Mouse (Mus musculus): ENCODE data around the gene Tpmt. TPM values are rescaled to one million over a fixed set of nuclear protein-coding genes. Genes with fewer than 3 reads are reported as not detected.
A peak's percentile ranks its signal among the peaks of the same experiment; 100 is the strongest.

The Tpmt gene
- total RNA-seq (2022) = 1 to 10 TPM; 2.9 to 7.7 (median 4.4) TPM

DNA sequence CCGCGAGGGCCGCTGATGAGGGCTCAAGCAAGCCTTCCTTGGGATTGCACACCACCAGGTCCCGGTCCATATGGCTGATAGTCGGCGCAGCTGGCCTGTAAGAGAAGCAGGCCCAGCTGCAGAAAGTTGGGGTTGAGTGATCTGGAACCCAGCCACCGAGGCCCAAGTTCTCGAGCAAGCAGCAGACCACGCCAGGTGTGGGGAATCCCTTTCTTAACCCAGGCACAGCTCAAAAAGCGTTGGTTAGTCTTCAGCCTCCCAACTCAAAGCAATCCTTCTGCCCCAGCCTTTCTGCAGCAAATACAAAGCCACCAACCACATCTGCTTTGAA lies at the start of gene Tpmt:
TSS of gene Tpmt (minus strand) at position 121 of the 331 bp plus-strand sequence.
- DNase-seq (ENCODE audit: low spot score) = no peak

DNA sequence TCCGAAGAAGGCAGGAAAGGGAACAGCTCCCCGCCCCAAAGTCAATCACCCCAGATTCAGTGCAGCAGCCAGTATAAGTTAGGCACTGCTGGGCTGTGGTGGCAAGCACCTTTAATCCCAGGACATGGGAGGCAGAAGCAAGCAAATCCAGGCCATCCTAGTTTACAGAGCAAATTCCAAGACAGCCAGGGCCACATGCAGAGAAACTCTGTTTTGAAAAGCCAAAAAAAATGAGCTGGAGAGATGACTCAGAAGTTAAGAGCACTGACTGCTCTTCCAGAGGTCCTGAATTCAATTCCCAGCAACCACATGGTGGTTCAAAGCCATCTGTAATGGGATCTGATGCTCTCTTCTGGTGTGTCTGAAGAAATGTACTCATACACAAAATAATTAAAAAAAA lies 49.3 kb upstream of the Tpmt start:
- no peak for DNase-seq (ENCODE audit: low spot score)

DNA sequence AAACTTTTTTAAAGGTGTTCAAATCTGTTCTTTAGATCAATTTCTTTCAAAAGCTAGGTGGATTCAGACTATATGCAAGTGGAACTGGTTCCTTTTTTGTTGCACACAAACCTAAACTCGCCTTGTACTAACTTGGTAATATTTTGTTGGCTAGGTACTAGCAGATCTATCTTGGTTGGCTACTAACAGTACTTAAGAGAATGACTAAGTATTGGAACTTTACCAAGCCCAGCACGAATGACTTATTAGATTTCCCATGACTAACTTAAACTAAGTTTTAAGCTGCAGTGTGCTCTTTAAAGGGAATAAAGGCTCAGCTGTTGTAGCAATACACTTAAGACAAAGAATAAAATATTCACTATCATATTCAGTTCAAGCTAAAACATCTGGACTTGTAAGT lies 44.7 kb upstream of the Tpmt start:
- no peak for DNase-seq (ENCODE audit: low spot score)

DNA sequence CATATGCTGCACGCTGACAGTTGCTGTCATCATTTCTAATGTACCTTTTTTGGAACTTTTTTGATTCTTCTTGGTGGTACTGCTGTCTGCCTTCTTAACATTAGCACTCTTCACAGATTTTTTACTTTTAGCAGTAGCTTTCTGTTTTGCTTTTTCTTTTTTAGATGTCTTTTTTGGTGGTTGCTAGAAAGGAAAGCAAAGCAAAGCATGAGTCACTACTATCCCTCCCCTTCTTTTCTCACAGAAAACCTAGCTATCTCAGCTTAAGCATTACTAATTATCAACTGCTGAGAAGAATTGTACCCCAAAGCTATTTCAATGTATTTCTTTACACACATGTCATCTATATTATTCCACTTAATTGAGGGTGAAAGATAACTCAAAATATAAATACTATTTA lies 43.9 kb upstream of the Tpmt start:
- no peak for DNase-seq (ENCODE audit: low spot score)

DNA sequence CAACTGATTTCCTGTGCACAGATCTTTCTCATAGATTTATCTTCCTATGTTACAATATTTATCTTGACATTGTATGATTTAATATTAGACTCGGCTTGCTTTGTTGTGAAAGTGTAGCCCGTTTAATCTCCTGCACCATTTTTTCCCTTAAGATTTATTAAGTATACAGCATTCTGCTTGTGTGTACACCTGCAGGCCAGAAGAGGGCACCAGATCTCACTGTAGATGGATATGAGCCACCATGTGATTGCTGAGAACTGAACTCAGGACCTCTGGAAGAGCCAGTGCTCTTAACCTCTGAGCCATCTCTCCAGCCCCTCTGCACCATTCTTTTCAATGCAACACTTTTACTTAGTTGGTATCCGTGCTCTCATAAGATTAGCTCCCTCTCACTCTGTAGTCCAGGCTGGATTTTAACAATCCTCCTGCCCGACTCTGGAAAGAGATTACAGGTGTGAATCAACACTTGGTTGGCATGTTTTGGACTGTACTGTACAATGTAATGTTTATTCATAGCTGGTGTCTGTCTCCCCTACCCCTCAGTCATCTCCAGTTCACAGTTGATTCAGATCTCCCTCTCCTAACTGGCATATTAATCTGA lies 36.5 kb upstream of the Tpmt start:
- DNase-seq (ENCODE audit: low spot score) = no peak

DNA sequence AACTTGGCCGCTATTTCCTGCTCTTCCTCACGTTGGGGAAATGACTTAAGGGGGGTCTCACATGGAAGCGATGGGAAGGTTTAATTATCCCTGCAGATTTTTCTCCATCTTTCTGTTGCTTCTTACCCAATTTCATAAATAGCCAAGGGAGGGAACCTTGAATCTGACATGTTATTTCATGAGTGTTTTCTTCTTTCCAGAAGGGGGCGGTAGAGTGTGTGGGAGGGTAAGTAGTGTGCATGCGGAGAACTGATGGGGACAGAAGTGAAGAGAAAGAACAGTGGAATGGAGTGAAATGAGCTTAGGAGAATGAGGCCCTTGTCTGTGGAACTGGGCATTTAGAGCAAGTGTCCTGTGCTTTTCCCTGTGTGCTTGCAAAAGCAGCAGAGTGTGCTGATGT lies 34.3 kb upstream of the Tpmt start:
- no peak for DNase-seq (ENCODE audit: low spot score)

DNA sequence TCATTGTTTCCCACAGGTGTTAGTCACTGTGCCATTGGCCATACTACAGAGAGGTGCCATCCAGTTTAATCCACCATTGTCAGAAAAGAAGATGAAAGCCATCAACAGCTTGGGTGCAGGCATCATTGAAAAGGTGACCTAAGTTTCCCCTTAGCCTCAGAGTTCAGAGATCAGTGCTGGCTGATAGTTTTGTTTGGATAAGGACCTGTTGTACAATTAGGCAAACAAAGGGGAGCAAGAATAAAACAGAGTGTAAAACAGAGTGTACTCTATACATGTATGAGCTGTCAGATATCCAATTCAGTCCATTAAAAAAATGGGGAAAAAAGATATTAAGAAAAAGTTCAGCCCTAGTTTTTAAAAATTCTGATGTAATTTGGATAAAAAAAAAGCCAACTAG lies 32.8 kb upstream of the Tpmt start:
- no peak for DNase-seq (ENCODE audit: low spot score)

DNA sequence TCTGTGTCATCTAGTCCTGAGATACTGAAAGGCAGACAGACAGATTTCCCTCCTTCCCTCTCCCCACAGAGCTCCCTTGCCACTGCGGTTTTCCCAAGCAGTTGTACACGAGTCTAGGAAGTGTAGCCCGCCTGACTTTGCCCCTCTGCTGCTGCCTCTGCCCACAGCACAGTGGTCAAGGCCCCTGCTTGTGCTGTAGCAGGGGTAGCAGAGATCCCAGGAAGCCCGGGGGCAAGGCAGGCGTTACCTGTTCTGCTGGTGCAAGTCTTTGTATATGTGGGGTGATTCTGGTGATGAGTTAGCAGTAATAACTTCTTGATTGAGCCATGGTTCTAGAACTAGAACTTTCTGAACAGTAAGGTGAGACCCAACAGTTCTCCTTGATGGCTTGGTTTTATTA lies 31.6 kb upstream of the Tpmt start:
- DNase-seq (ENCODE audit: low spot score) = no peak

DNA sequence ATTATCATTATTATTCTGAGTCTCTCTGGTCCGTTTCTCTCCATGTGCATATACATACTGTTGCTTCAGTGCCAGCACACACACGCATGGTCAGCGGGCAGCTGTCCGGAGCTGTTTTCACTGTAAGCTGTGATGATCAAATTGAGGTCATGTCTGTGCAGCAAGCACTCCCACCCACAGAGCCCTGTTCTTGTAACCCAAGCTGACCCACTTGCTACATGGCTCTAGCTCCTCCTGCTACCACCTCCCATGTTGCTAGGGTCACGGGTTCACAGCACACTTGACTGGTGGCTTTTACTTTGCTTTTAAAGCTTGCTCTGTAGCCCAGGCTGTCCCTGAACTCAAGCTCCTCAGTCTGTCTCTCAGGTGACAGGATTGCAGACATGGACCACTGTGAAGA lies 27.9 kb upstream of the Tpmt start:
- no peak for DNase-seq (ENCODE audit: low spot score)

DNA sequence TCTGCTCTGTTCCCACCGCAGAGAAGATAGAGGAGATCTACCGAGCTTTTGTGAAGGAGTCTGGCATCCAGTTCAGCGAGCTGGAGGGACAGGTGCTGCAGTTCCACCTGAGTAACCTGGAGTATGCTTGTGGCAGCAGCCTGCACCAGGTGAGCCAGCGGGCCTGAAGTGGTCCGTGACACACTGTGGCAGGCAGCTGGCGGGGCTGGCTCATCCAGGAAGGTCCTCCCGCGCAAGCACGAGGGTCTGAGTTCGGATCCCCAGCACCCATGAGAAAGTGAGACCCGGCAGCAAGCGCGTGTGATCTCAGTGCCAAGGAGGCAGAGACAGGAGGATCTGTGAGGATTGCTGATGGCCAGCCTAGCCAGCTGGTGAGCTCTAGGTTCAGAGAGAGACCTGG lies 27.3 kb upstream of the Tpmt start:
- DNase-seq (ENCODE audit: low spot score) = no peak

DNA sequence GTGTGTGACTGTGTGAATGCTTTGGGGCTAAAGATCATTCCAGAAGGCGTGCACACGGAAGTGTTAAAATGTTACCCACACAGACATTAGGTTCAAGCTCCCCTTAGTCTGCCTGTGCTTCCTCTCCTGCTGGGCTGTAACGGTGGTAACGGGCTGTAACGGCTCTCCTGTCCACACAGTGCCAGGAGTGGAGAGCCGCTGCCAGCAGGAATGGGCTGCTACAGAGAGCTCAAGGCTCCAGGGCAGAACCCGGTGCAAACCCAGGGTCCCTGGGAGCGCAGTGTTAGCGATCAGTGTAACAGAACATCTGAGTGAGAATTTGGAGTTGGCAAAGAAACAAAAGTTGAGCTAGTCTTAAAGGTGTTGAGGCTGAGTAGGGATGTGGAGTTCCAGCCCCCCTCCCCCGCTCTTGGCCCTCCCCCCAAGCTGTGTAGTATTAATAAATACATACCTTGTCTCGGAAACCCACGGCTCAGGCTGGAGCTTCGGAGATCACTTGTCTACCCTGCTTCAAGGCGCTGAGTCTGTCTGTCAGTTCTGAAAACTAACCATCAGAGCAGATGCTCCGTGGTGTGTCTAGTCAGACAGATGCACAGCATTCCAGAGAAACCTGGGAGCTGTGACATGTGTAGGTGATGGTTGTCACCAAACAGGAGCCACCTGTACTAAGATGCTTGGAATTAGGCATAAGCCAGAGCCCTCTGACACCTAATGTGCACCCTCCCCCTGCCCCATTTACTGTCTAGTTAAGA lies 26.0 kb upstream of the Tpmt start:
- DNase-seq (ENCODE audit: low spot score) = no peak

DNA sequence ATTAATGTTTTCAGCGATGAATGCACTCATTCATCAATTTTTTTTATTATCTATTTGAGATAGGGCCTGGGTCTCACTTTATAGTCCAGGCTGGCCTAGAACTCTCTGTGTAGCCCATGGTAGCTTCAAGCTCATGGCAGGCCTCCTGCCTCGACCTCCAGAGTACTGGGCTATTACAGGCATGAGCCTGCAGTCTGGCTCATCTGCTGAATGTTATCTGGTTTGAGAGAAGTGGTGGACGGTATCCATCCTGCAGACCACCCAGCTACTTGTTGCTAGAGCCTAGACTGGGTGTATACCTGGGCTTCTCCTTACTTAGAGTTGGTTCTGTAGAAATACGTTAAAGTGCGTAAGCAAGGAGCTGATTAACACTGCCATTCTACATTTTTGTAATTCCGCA lies 22.5 kb upstream of the Tpmt start:
- no peak for DNase-seq (ENCODE audit: low spot score)

DNA sequence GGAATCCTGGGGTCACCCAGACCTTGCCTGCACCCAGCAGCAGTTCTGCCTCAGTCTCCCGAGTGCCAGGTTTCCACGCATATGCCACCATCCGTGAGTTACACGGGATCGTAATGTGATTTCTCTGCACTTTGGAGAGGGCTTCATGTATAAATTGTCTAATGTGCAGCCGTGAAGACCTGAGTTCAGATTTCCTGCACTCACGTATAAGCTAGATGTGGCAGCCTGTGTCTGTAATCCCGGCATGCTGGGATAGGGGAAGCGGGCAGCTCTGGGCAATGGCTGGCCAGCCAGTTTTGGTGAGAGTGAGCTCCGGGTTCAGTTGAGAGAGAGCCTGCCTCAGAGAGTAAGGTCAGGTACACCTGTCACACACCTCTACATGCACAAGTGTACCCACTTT lies 22.0 kb upstream of the Tpmt start:
- no peak for DNase-seq (ENCODE audit: low spot score)

DNA sequence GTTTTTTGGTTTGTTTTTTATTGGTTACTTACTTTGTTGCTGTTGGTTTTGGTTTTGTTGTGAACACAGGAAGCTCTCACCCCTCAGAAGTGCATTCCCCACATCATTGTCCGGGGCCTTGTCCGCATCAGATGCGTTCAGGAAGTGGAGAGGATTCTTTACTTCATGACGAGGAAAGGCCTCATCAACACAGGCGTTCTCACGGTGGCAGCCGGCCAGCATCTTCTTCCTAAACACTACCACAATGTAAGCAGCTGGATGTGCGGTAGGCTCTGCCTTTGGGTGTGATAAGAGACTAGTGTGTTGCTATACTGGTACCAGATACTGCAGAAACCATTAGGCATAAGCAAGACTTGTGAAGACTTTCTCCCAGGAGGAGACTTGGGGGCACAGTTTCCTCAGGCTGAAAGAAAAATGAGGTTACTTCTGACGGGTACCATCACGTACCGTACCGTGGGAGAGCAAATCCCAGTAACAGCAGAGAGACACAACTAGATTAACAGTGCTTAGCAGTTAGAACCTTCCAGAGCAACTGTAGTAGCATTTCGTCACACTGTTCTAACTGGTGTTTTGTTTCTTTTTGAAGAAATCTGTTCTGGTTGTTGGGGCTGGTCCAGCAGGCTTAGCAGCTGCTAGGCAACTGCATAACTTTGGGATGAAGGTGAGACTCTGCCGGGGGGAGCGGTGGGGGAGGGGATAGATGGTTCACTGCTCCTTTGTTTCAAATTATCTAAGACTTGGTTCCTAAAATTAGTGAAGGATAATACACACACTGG lies 19.6 kb upstream of the Tpmt start:
- no peak for DNase-seq (ENCODE audit: low spot score)

DNA sequence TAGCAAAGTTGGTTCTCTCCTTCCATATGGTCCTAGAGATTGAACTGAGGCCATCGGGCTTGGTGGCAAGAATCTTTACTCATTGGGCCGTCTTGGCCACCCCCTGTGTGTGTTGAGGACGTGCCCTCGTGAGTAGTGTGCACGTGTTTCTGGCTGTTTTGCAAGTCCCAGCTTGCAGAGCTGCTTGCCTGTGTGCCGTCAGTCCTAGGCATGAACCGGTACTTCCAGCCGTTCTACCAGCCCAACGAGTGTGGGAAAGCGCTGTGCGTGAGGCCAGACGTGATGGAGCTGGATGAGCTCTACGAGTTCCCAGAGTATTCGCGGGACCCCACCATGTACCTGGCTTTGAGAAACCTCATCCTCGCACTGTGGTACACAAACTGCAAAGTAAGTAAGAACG lies 18.2 kb upstream of the Tpmt start:
- DNase-seq (ENCODE audit: low spot score) = no peak

DNA sequence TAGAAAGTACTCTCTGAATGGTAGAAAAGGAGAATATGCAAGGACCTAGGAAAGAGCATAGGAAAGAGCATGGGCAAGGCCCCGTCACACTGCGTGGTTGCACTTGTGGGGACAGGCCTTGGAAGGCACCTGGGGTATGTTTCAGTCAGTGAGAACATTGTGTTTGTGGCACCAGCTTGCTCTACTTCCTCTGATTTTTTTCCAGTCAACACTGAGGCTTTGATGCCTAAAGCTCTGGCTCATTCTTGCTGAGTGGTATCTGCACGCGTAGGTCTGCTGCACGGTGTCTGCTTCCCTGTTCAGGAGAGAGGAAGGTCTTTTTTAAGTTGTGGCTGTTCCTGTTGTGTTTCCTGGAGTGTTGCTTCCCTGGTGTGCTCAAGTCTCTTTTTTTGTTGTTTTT lies 12.2 kb upstream of the Tpmt start:
- no peak for DNase-seq (ENCODE audit: low spot score)

DNA sequence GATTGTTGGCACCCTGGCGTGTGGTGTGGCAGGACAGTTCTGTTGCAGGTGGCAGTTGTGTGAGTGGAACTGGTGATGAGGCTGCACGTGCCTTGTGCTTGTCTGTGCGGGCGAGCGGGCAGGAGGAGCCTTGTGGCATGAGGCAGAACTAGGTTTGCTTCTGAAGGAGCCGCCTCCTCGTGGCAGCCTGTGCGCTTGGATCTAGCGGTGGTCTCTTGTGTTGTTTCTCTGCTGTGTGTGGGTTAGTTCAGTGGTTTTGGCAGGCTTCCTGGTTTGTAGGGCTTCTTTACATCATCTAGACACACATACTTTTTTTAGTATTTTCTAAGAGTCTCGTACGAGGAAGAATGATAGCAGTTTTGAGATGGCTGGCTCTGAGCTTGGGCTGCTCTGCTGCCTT lies 11.6 kb upstream of the Tpmt start:
- no peak for DNase-seq (ENCODE audit: low spot score)

DNA sequence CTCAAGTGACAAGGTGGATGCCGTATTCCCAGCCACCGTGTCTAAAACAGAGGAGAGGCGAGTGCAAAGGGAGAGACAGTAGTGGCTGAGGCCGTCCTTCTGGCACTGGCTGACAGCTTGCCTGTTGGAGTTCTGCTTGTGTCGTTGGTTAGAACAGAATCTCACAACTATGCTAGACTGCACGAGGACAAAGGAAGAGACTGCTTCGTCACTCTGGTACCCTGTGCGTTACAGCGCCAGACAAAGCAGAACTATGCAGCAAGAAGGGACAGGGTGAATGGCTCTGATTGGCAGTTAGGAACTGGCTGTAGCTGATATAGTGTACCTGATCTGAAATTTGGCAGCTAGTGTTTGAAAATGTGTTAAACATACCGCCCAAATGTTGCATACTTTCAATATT lies 9.4 kb upstream of the Tpmt start:
- no peak for DNase-seq (ENCODE audit: low spot score)

DNA sequence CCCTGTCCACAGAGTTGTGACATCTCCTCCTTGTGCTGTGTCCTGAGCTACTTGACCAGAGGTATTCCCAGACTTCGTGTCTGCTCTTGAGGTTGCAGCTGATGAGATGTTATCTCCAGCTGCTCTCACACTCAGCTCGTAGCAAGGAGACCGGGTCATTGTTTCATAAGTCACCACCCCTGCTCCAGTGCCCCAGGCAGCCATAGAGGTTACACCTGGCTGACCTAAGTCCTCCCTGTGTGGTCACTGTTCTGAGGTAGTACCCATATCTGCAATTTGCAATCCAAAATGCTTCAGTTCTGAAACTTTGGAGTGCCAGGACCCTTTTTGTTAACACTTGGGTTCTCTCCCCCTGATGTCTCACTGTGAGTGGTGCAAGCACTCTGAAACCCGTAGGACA lies 5.5 kb upstream of the Tpmt start:
- DNase-seq (ENCODE audit: low spot score) = no peak

DNA sequence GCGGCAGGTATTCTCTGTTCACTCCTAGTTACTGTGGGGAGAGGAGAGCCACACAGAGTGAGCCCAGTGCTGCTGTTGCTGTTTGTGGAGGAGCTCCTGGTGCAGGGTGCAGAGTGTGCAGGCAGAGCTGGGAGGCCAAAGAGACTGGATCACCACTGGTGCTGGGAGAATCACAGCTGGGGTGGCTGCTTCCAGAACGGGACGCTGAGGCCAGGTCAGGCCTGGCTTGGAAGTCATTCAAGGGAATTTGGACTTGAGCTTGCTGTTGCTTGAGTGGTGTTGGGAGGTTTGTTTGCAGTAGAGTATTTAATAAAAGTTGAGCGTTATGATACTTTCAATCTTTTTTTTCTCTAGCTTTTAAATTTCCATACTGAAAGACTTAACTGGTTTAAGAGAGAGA lies 3.5 kb upstream of the Tpmt start:
- peak; percentile 38 for DNase-seq (ENCODE audit: low spot score)

DNA sequence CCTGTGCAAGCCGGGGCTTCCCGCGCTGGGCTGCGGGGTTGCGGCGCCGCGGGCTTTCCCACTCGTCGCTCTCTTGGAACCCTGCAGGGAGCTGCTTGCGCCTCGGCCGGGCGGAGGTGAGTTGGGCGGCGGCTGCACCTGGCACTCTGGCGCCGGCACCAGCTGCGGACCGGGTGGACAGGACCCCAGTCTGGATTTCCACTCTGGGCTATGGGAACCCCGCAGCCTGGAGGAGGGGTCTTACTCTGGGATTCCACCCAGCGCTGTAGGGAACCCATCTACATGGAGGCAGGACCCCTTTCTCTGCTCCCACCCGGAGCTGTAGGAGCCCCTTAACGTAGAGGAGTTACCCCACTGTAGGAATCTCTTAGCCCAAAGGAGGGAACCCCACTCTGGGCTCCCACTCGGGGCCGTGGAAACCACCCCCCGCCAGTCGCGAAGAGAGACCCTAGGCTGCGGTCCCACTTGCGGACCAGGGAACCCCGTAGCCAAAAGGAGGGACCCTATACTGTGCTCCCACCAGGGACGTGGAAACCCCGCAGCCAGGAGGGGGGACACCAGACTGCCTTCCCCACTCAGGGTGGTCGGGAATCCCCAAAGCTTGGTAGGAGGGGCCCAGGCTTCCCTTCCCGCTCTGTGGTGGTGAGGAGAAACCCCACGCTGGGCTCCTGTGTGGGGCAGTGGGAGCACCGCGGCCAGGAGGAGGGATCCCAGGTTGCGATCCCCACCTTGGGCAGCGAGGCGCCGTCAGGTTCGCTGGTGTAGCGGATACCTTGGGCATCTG lies 512 bp downstream of the Tpmt start:
- DNase-seq (ENCODE audit: low spot score) = peak; percentile 21

DNA sequence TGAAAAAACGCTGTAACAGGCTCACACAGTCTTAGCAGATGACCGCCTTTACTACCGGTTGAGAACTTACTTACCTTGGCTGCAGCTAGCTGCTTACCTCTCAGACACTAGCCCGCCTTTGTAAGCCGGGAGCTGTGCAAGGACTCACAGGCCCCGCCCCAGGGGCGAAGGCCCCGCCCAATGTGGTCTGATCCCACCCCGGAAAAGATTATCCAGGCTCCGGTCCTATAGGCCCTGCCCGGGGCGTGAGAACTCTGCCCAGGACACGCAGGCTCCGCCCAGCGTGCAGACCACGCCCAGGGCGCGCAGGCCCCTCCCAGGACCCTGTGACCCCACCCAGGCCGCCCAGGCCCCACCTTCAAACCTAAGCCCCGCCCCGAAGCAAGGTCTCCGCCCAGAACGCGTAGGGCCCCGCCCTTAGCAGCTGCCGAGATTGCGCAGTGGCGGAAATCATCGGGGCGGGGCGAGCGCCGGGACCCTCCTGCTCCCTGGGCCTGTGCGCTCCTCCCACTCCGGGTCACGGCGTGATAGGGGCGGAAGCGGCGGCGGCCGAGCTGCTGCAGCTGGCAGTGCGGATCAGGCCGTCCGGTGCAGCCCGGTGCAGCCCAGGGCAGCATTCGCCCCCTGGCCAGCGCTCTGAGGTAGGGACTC lies 1.4 kb downstream of the Tpmt start, which contains the start of gene Kdm1b:
TSS of gene Kdm1b (plus strand) at position 470 of the 651 bp plus-strand sequence.
- peak; percentile 98 for DNase-seq (ENCODE audit: low spot score)
